Comparison of ENCODE assay signal across 21 mouse cellular contexts in the genomic region with DNA sequence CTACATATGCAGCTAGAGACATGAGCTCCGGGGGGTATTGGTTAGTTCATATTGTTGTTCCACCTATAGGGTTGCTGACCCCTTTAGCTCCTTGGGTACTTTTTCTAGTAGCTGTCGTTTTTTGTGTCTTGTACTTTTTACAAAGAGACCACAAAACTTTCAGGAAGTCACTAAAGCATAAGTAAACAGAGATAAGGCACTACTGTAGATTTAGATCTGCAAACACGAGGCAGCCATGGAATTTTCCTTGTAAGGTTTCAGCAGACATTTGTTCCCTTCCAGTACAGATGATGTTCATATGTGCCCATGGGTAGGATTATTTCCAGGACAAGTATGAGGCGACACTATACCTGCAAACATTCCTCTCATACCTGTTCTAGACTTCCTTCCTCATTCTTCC.
DNase-seq lines count a peak whose midpoint lies in the region; ATAC-seq and TF ChIP-seq lines count a peak whose summit lies in the region.
"Had no signal": no experiment of that assay in that cellular context is flagged by ENCODE, and none has a peak within 500 bp of the region (broad histone marks: within the 10 kb centered on the region; RNA-seq: fewer than 3 reads in every experiment).

No protein-coding gene starts in this region.

- H3K9me3 ChIP-seq in intestine, embryonic 15.5 days: no peaks in the 10 kb centered on the region
- no peaks in the 10 kb centered on the region for H3K9me3 ChIP-seq in intestine, postnatal 0 days (ENCODE audit: control insufficient read depth)
- H3K9me3 ChIP-seq in lung, postnatal 0 days (ENCODE audit: low read length): no peaks in the 10 kb centered on the region
- H3K9me3 ChIP-seq: embryonic facial prominence, embryonic 13.5 days; forebrain, embryonic 12.5 days; heart, embryonic 10.5 days had no signal

- no peak overlapping the region for H3K9ac ChIP-seq in intestine, embryonic 15.5 days
- H3K9ac ChIP-seq in intestine, postnatal 0 days (ENCODE audit: low read depth, low read length): no peak overlapping the region
- H3K9ac ChIP-seq in lung, postnatal 0 days (replicated peaks; ENCODE audit: low read depth): no peak overlapping the region
- H3K9ac ChIP-seq: embryonic facial prominence, embryonic 13.5 days; forebrain, embryonic 12.5 days; hindbrain, embryonic 14.5 days had no signal

- WGBS in intestine, embryonic 15.5 days: 51% methylated on average over 4 of the region's 4 CpGs
- WGBS in intestine, postnatal 0 days: 47% methylated on average over 4 of the region's 4 CpGs
- WGBS in lung, postnatal 0 days: 37% methylated on average over 4 of the region's 4 CpGs

- H3K4me1 ChIP-seq in intestine, embryonic 15.5 days (replicated peaks): 0 out of 2 replicates have a peak, but pooled peaks cover 4% of the 10 kb centered on the region
- H3K4me1 ChIP-seq in intestine, postnatal 0 days (replicated peaks; ENCODE audit: control insufficient read depth, insufficient read depth, low read length): no peaks in the 10 kb centered on the region
- no peaks in the 10 kb centered on the region for H3K4me1 ChIP-seq in lung, postnatal 0 days (ENCODE audit: insufficient read depth, low read depth, low read length)
- H3K4me1 ChIP-seq: embryonic facial prominence, embryonic 13.5 days; forebrain, embryonic 12.5 days; heart, embryonic 10.5 days had no signal

- peak; percentile 18; the same call in 1 of the 2 replicates for ATAC-seq in intestine, embryonic 15.5 days
- no peak for ATAC-seq in intestine, postnatal 0 days
- 0 out of 2 replicates have a peak, but pooled peaks have one; percentile 37 for ATAC-seq in lung, postnatal 0 days
- ATAC-seq in inflammation-experienced regulatory T-cells, adult 6 months: peak; percentile 41
- ATAC-seq: activated CD4-positive, CD25-positive, alpha-beta regulatory T cell, adult 4 months; forebrain, embryonic 16.5 days had no signal

- DNase-seq in lung, postnatal 0 days (ENCODE audit: low spot score): peak; percentile 31
- no peak for DNase-seq in lung, postnatal 10 days
- no peak for DNase-seq in T-cell, adult 2 months (ENCODE audit: low spot score)
- DNase-seq in layer of hippocampus, adult 8-10 months (ENCODE audit: low spot score in 2 of 2): no peak
- DNase-seq: adrenal gland, postnatal 14 days; cerebellum, adult 11-12 months; cerebellum, adult 9-10 months; cerebellum, postnatal 25 days; gastrocnemius, postnatal 10 days; heart, adult 18-20 months; heart, postnatal 10 days; heart, postnatal 4 days had no signal

- H3K4me3 ChIP-seq in intestine, embryonic 15.5 days (replicated peaks): no peak overlapping the region
- no peak overlapping the region for H3K4me3 ChIP-seq in intestine, postnatal 0 days (ENCODE audit: low read depth, low read length)
- no peak overlapping the region for H3K4me3 ChIP-seq in lung, postnatal 0 days (ENCODE audit: low read depth, low read length)
- H3K4me3 ChIP-seq: embryonic facial prominence, embryonic 13.5 days; forebrain, embryonic 12.5 days; heart, embryonic 10.5 days had no signal

- no peaks in the 10 kb centered on the region for H3K36me3 ChIP-seq in intestine, embryonic 15.5 days
- no peaks in the 10 kb centered on the region for H3K36me3 ChIP-seq in intestine, postnatal 0 days (ENCODE audit: control insufficient read depth, insufficient read depth)
- H3K36me3 ChIP-seq in lung, postnatal 0 days (ENCODE audit: insufficient read depth, low read length): no peaks in the 10 kb centered on the region
- H3K36me3 ChIP-seq: embryonic facial prominence, embryonic 13.5 days; forebrain, embryonic 12.5 days; heart, embryonic 10.5 days had no signal

- TF ChIP-seq CTCF in intestine, postnatal 0 days (IDR thresholded peaks at IDR 0.05; ENCODE audit: low read depth): no peak
- no peak for TF ChIP-seq CTCF in lung, postnatal 0 days (IDR thresholded peaks at IDR 0.05)

- H3K27me3 ChIP-seq in intestine, embryonic 15.5 days (replicated peaks): no peaks in the 10 kb centered on the region
- no peaks in the 10 kb centered on the region for H3K27me3 ChIP-seq in intestine, postnatal 0 days (replicated peaks; ENCODE audit: control insufficient read depth, insufficient read depth, low read length)
- no peaks in the 10 kb centered on the region for H3K27me3 ChIP-seq in lung, postnatal 0 days (replicated peaks; ENCODE audit: insufficient read depth, low read length)
- H3K27me3 ChIP-seq: embryonic facial prominence, embryonic 13.5 days; forebrain, embryonic 12.5 days had no signal

- H3K27ac ChIP-seq in intestine, embryonic 15.5 days: no peak overlapping the region
- no peak overlapping the region for H3K27ac ChIP-seq in intestine, postnatal 0 days (ENCODE audit: low read depth, low read length)
- H3K27ac ChIP-seq in lung, postnatal 0 days (ENCODE audit: low read length): no peak overlapping the region
- H3K27ac ChIP-seq: embryonic facial prominence, embryonic 13.5 days; forebrain, embryonic 12.5 days; heart, embryonic 10.5 days; hindbrain, embryonic 14.5 days had no signal

- H3K4me2 ChIP-seq in intestine, embryonic 15.5 days (replicated peaks): no peak overlapping the region
- H3K4me2 ChIP-seq in intestine, postnatal 0 days (replicated peaks; ENCODE audit: low read depth): no peak overlapping the region
- H3K4me2 ChIP-seq in lung, postnatal 0 days (replicated peaks; ENCODE audit: low read depth, low read length): no peak overlapping the region
- H3K4me2 ChIP-seq: embryonic facial prominence, embryonic 13.5 days; forebrain, embryonic 12.5 days; hindbrain, embryonic 14.5 days had no signal

- 0 out of 2 replicates have a peak, but pooled peaks have one; percentile 7 for TF ChIP-seq EP300 in lung, postnatal 0 days (IDR thresholded peaks at IDR 0.05)
